Mouse (Mus musculus) neutrophil, adult 5-6 weeks (primary cell): ENCODE data around the gene Kank1. TPM values are rescaled to one million over a fixed set of nuclear protein-coding genes. Genes with fewer than 3 reads are reported as not detected.

Source experiments
- ATAC-seq: fragments of 151-379, 151-347 bp; 2 replicates; pipeline ENCODE4 v1.8.0; 2017; ENCODE audit warnings: mild to moderate bottlenecking, moderate TSS enrichment; ENCODE audit not compliant: insufficient number of reproducible peaks, poor library complexity, low FRiP score, severe bottlenecking; ENCODE audit errors: extremely low read depth
- total RNA-seq: library from RNA; stranded (forward); fragments of 200-1000 nt; gene quantifications from 2 replicates; pipeline ENCODE4 v1.2.3, GENCODE M21; 2017

Kank1 gene
- total RNA-seq, 1 experiment from 2014 or later = not detected

DNA sequence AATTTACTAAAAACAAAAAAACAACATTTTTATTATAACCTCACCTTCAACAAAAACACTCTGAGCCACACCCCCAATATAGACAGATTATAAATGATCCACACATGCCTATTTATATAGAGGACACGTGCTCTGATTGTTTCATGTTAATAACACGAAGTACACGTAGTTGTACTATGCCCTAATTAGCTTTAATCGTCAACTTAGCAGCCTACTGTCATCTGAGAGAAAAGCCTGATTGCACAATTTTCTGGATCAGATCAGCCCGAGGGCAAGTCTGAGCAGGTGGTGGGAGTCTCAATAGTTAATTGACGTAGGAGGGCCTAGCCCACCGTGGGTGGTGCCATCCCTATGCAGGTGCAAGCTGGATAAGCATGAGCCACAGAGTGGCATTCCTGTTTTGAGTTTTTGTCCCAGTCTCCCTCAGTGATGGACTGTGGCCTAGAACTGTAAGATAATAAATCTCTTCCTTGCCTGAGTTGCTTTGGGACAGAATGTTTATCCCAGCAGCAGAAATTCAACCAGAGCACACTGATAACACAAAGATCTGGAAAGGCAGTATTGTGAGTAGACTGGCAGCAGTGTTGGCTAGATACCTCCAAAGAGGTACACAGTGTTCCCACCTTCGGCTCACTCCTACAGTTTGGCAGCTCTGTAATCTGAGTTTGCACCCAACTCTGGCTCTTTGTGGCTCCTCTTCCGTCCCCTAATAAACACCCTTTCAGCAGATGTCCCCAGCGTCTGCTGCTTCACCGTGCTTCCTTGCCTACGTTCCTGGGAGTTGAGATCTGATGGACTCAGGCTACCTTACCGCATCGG is 63.3 kb downstream of the Kank1 start:
- ATAC-seq = no peak

GRCm38 (mm10) chr19:25301189-25301588 is 64.4 kb downstream of the Kank1 start:
- ATAC-seq = no peak

GRCm38 (mm10) chr19:25306277-25306676 is 69.5 kb downstream of the Kank1 start:
- ATAC-seq = no peak

- no peak for ATAC-seq
These were observed 71.4 kb downstream of the Kank1 start for GRCm38 (mm10) chr19:25308156-25308555.

GRCm38 (mm10) chr19:25308763-25309162 is 72.0 kb downstream of the Kank1 start:
- ATAC-seq = no peak

DNA sequence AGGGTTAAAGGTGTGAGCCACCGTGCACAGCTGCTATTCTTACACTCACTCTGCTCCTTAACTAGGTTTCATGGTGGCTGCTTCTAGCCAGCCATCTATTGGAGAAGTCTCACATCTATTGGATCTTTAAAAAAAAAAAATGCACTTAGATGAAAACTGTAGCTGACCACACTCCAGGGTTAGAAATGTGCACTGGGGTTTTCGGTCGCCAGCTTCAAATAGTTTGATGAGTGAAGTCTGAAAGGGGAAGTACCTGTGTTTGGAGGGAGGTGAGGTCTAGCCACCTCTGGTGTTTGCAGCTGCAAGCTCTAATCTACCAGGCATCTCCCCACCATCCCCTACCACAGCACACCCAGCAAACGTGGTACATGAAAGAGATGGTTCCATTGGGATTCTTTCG is 74.2 kb downstream of the Kank1 start:
- ATAC-seq = no peak

- no peak for ATAC-seq
These were observed 74.9 kb downstream of the Kank1 start for GRCm38 (mm10) chr19:25311626-25312025.

GRCm38 (mm10) chr19:25315458-25315889 is 78.7 kb downstream of the Kank1 start:
- peak; percentile 19; the same call in 1 of the 2 replicates for ATAC-seq

- no peak for ATAC-seq
These were observed 79.2 kb downstream of the Kank1 start for GRCm38 (mm10) chr19:25315993-25316392.

DNA sequence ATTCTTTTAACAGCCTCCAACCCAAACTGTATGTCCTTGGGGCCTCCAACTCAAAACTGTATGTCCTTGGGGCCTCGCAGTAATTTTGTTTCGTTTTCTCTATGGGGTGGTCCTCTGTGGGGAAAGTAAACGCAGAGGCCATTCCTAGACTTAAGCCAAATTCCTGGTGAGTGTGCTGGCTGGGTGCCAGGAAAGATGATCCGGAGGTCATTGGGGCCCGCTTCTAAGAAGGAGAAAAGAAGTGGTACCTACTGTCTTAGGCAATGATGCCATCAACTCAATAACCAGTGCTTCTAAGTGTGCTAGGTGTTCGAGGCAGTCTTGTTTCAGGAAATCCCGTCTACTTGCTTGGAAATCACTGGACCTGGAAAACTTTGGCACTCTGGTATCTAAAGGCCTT is 87.5 kb downstream of the Kank1 start:
- ATAC-seq = no peak

DNA sequence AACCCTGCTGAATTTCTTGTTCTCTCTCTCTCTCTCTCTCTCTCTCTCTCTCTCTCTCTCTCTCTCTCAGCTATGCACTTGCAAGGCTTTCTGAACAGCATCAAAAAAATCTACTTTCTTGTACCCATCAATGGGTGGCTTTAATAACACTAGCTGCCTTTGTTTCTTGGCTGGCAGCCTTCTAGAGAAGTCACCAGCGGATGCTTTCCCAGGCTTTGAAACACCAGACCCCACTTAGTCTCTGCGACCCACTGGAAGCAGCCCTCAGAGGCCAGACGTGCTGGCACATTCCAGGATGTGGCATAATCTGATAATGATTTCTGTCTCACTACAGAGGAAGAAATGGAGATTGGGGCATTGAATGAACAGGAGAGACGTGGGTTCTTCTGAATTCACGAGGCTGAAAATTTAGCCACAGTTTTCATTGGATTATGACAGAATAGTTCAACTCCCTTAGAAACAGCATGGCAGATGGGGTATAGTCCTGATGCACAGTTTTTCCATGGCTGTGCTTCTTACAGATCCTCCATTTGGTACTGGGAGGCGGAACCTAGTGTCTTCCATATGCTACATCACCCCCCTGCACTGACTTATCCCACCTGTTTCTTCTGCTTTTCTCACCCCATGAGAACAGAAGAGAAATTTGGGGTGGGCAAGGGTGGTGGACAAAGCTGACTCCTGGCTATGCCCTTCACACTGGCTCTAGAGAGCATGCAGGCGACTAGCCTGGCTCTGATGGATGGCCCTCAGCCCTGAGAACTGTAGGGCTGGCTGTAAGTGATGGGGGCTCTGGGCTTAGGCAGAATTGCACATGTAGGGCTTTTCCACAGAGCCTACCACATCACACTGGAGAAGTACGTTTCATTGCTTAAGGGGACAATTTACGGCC is 88.6 kb downstream of the Kank1 start:
- ATAC-seq = no peak

DNA sequence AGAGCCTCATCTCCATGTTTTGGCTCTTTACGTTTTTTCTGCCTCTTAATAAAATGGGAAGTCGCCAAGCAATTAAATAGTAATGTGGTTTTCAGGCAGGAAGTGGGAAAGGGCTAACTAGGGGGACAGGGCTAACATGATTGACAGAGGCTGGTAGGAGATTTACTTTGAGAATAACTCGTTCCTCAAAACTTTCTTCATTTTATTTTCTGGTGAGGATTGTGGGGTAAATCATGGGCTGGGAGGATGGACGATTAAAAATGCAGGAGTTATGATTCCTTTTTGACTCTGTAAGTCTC is 89.2 kb downstream of the Kank1 start:
- no peak for ATAC-seq

DNA sequence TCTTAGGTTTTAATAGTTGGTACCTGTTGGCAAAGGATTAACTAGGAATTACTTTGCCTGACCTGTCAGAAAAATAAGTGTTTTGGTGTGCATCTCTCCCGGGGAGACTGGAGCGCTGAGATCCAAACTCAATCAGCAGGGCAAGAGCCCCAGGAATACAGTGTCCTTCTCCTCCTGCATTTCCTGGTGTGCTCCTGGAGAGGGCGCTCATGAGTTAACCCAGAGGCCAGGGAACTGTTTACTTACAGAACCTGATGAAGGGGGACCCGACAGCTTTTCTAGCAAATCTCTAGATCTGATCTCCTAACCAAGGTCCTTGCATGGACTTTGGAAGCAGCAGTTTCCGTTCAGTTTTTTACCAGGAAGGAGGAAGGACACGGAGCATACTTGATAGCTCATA is 90.9 kb downstream of the Kank1 start:
- no peak for ATAC-seq

DNA sequence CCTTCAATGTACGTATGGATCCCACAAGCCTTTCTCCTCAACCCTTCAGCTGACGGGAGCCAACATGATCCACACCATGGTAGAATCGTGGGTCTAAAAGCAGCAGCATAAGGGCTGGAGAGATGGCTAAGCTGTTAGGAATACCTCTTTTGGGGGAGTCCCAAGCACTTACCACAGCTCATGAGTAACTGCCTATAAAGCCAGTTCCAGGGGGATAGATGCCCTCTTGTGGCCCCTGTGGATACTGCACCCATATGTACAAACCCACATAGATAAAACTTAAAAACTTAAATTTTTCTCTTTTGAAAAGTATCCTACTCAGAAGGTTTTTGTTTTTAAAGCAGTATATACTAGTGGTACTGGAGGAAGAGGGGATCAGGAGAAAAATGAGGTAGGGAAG is 97.6 kb downstream of the Kank1 start:
- no peak for ATAC-seq

GRCm38 (mm10) chr19:25336731-25337130 is 100.0 kb downstream of the Kank1 start:
- ATAC-seq = no peak

DNA sequence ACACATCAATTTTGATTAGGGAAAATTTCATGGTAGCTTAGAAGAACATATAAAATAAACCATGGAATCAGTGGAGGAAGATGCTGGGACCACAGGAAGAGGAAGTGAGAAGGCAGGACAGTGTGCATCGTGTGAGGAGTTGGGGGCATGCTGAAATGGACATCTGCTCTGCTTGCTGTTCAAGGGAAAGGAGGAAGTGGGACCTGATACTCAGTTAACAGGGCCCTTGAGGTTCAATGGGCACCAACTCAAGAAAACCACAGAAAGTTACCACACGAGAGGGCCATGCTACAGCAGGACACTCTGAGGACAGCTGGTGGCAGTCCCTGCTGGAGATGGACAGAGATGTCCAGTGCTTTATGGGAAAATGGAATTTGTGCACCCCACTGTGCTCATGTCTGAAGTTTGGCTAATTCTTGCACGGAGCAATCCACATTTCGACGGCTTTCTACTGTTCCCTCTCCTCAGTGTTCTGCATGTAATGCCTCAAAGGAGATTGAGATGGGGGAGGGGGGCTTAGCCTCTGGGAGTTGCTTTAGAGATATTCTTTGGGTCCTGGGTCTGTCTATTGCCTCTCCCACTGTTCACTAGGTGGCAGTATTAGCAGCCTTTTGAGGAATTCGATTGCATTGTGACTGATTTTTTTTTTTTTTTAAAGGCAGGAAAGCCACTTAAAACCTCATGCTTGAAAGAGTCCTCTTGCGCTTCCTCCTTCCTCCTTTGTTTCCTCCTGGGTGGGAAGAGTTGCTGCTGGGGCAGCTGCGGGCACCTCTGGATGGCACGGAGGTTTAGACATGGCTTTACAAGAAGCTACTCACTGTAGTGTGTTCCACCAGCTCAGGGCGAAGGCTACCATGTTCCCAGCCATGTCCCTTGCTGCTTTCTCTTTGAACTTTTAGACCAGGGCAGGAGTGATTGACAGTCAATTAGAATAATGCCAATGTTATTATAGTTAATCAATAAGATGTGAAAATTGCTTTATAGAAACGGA is 104.2 kb downstream of the Kank1 start:
- ATAC-seq = 0 out of 2 replicates have a peak, but pooled peaks have one; percentile 10

DNA sequence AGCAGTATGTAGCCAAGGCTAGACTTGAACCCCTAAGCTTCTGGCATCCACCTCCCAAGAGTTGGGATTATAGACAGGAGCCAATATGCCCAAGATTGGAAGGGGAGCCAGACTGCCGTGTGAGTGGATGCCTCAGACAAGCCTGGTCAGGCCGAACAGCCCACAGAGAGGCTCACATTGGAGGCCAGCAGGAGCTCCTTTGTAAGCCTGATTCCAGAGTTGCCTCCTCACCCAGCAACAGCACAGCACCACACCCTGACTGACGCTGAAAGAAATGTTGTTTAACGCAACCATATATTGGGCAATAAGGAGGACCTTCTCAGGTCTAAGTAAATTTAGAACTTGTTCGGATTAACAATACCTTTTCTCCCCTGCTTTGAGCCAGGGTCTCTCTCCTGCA is 105.3 kb downstream of the Kank1 start:
- ATAC-seq = no peak

- ATAC-seq = no peak
These were observed 107.0 kb downstream of the Kank1 start for GRCm38 (mm10) chr19:25343657-25344322.
